Mouse (Mus musculus) macrophage (primary cell): ENCODE results near the gene Zbp1. TPM values are rescaled to one million over a fixed set of nuclear protein-coding genes. Genes with fewer than 3 reads are reported as not detected.

ENCODE experiments used
- H3K27ac ChIP-seq: fragments of 350-480 bp; formaldehyde crosslinking; 2 replicates; pipeline ENCODE4 v1.9.0; 2021
- H3K36me3 ChIP-seq: fragments of 350-480 bp; formaldehyde crosslinking; 2 replicates; pipeline ENCODE4 v1.9.0; 2021; ENCODE audit errors: inconsistent target
- H3K4me3 ChIP-seq: fragments of 350-480 bp; formaldehyde crosslinking; 2 replicates; pipeline ENCODE4 v1.9.0; 2021; ENCODE audit errors: inconsistent target
- H3K79me2 ChIP-seq: fragments of 350-480 bp; formaldehyde crosslinking; 2 replicates; pipeline ENCODE4 v1.9.0; 2021; ENCODE audit errors: inconsistent target
- WGBS: methylation state at CpG from one replicate; pipeline ENCODE4 v1.1.7; 2026; ENCODE audit warnings: inconsistent platforms; ENCODE audit not compliant: missing documents; 5-methylcytosine and 5-hydroxymethylcytosine counted together
- polyA plus RNA-seq: library from polyadenylated mRNA; stranded (reverse); fragments of 250-400 nt; gene quantifications from 3 replicates; pipeline ENCODE4 v1.2.4, GENCODE M21; 2018; ENCODE audit warnings: inconsistent platforms

The Zbp1 gene
- polyA plus RNA-seq, 1 experiment from 2014 or later: 88.4 TPM

DNA sequence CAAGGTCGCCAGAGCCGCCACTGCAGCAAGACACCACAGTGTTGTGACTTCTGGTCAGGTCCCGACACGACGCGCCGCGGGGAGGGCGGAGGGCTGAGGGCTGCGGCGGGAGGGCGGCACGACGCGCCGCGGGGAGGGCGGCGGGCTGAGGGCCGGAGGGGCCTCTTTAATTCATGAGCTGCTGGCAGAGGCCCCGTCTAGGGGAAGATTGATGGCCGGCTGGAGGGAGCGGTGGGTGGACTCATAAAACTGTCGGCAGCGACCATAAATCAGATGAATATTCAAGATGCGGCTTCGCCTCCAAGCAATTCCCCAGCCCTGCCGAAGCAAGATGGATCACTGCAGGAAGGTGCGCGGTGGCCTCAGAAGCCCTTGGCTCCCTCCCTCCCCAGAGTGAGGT, 47.3 kb downstream of the Zbp1 start:
- no peaks in the 10 kb centered on the region for H3K36me3 ChIP-seq
- no peak overlapping the region for H3K27ac ChIP-seq
- 3% methylated on average over 30 of the region's 30 CpGs for WGBS
- no peak overlapping the region for H3K4me3 ChIP-seq
- H3K79me2 ChIP-seq: no peaks in the 10 kb centered on the region

DNA sequence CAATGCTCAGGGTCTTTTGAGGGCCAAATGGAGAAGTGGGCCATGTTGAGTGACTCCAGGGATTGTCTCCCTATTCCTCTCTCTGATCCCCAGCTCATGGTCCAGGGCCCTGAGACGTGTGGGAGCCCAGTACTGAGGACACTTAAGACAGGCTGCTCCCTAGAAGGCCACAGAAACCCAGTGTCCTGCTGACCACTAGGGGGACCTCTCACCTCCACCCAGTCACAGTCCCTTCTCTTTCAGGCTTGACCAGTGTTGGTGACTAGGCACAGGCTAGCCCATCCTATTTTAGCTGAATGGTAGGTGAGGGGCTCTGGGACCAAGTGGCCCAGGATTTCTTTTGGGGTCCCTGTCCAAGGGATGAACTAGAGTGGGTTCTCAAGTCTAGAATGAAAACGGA, 48.0 kb downstream of the Zbp1 start:
- Histone ChIP-seq H3K36me3 (no peaks in the 10 kb centered on the region), H3K79me2 (no peaks in the 10 kb centered on the region), H3K27ac (no peak overlapping the region), H3K4me3 (no peak overlapping the region)
- 70% methylated on average over 2 of the region's 2 CpGs for WGBS

GRCm38 (mm10) chr2:173170081-173170480, 48.6 kb downstream of the Zbp1 start:
- Histone ChIP-seq H3K36me3 (no peaks in the 10 kb centered on the region), H3K27ac (no peak overlapping the region), H3K79me2 (no peaks in the 10 kb centered on the region), H3K4me3 (no peak overlapping the region)
- WGBS: 90% methylated on average over 2 of the region's 2 CpGs

- H3K4me3 ChIP-seq: no peak overlapping the region
- no peaks in the 10 kb centered on the region for H3K36me3 ChIP-seq
- no peaks in the 10 kb centered on the region for H3K79me2 ChIP-seq
- no peak overlapping the region for H3K27ac ChIP-seq
- 99% methylated on average over 5 of the region's 5 CpGs for WGBS
Measured at GRCm38 (mm10) chr2:173168411-173168851, 50.3 kb downstream of the Zbp1 start.

- H3K79me2 ChIP-seq: no peaks in the 10 kb centered on the region
- H3K36me3 ChIP-seq: no peaks in the 10 kb centered on the region
- no peak overlapping the region for H3K27ac ChIP-seq
- 97% methylated on average over 10 of the region's 10 CpGs for WGBS
- H3K4me3 ChIP-seq: no peak overlapping the region
Measured at GRCm38 (mm10) chr2:173165357-173165756, 53.4 kb downstream of the Zbp1 start.

DNA sequence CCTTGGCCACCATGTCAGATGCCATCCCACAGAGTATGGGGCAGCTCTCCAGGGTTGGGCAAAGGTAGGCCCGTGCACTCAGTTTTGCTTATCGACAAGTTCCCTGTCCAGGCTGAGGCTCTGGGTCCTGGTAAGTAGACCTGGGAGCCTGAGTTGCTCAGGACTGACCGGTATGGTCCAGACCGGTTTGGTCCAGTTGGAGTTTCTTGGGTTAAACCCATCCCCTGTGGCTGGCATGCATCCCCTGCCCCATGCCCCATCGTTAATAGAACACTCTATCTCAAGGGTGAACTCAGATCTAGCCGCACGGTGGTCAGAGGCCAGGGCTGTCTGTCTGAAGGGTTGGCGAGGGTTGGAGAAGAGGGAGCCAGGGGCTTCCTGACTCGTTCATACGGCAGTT, 53.8 kb downstream of the Zbp1 start:
- 84% methylated on average over 10 of the region's 10 CpGs for whole genome bisulfite sequencing
- Histone ChIP-seq H3K4me3 (no peak overlapping the region), H3K36me3 (no peaks in the 10 kb centered on the region)

DNA sequence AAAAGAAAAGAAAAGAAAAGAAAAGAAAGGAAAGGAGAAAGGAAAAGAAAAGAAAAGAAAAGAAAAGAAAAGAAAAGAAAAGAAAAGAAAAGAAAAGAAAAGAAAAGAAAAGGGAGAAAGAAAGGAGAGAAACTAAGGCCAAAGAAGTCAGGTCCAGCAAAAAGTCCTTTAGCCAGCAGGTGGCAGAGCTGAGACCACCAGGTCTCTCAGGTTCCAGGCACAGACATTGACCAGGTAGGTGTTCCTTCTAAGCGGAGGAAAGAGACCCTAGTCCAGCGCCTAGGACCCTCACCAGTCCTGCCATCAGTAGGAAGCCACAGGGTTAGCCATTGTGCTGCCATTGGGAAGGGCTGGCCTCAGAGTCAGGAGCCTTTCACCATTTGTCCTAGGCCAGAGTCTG, 54.4 kb downstream of the Zbp1 start:
- Histone ChIP-seq H3K27ac (no peak overlapping the region), H3K36me3 (no peaks in the 10 kb centered on the region), H3K79me2 (no peaks in the 10 kb centered on the region), H3K4me3 (no peak overlapping the region)
- 28% methylated on average over 2 of the region's 2 CpGs for WGBS

More for the DNA sequence above, 53.8 kb downstream of the Zbp1 start:
- no peak overlapping the region for H3K27ac ChIP-seq
- H3K79me2 ChIP-seq: no peaks in the 10 kb centered on the region

DNA sequence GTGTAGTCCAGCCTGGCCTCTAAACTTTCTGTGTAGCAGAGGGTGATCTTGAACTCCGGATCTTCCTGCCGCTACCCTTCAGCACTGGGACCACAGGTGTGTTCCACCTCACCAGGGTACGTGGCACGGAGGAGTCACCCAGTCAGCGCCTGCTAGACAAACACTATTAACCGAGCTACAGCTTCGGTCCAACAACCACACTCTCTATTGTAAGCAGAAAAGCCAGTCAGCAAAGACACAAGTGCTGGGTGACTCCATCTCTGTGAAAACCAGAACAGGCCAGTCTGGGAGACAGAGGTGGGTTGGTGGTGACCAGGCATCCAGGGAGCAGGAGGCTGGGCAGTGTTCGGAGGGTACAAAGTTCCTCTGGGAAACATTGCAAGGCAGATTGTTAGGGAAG, 55.3 kb downstream of the Zbp1 start:
- H3K4me3 ChIP-seq: no peak overlapping the region
- 99% methylated on average over 8 of the region's 8 CpGs for WGBS

DNA sequence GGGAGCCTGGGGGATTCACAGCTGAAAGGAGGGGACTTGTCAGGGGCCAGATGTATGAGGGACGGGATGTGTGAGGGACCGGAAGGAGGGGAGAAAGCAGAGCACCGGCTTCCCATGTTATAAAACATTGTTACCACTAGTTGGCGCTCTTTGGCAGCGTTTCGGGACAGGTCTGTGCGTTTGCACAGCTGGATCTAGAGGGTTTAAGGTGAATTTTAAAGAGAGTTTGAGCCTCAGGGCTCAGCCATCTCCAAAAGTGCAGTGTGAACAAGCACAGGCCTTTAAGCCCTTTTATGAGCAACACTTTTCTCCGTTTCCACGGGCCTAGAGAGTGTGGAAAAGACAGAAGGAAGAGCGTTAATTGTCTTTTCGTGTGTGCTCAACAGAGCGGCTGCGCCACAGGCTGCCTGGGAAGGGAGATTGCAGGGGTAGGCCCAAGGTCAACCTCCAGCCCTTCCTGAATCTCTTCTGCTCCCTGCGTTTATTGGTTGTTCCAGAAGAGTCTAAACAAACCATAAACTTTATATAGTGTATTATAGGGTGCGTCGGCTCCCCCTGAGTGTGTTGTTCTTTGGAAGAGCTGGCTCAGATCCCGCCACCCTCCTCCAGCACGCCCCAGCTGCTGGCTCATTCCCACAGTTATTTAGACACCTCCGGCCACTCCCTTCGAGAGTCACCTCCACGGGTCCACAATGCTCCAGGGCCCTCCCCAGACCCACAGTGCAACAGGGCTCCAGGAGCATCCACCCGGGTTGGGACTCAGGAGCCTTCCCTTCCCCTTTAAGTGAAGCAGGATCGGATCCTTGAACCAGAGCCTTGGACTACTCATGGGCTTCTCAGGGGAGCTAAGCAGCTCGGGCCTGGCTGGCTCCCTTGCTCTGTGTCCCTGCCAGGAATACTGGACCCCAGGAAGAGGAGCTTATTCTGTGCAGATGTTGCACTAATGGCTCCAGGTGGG, 59.1 kb downstream of the Zbp1 start:
- Histone ChIP-seq H3K79me2 (no peaks in the 10 kb centered on the region), H3K27ac (no peak overlapping the region), H3K36me3 (no peaks in the 10 kb centered on the region), H3K4me3 (no peak overlapping the region)
- 62% methylated on average over 24 of the region's 24 CpGs for WGBS

More for the DNA sequence above, 55.3 kb downstream of the Zbp1 start:
- Histone ChIP-seq H3K36me3 (no peaks in the 10 kb centered on the region), H3K79me2 (no peaks in the 10 kb centered on the region), H3K27ac (no peak overlapping the region)

- no peaks in the 10 kb centered on the region for H3K79me2 ChIP-seq
- H3K27ac ChIP-seq: no peak overlapping the region
- H3K36me3 ChIP-seq: no peaks in the 10 kb centered on the region
- 91% methylated on average over 19 of the region's 19 CpGs for WGBS
- no peak overlapping the region for H3K4me3 ChIP-seq
Measured at GRCm38 (mm10) chr2:173158390-173159055, 60.2 kb downstream of the Zbp1 start.

DNA sequence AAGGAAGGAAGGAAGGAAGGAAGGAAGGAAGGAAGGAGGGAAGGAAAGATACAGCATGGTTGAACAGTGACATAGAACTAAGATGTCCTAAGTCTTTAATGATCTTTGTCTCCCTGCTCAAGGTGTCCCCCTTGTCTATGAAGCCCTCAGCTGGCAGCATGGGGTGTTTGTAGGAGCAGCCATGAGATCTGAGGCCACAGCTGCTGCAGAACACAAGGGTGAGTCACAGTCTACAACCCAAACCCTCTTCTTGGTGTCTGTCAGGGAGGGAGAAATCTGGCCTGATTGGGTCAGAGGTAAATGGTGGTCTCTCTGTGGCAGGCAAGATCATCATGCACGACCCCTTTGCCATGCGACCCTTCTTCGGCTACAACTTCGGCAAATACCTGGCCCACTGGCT, 60.9 kb downstream of the Zbp1 start:
- H3K4me3 ChIP-seq: no peak overlapping the region
- WGBS: 92% methylated on average over 4 of the region's 4 CpGs
- H3K27ac ChIP-seq: no peak overlapping the region
- H3K36me3 ChIP-seq: no peaks in the 10 kb centered on the region
- no peaks in the 10 kb centered on the region for H3K79me2 ChIP-seq

- Histone ChIP-seq H3K4me3 (no peak overlapping the region), H3K79me2 (no peaks in the 10 kb centered on the region), H3K27ac (no peak overlapping the region), H3K36me3 (no peaks in the 10 kb centered on the region)
- WGBS: 69% methylated on average over 4 of the region's 4 CpGs
Measured at GRCm38 (mm10) chr2:173157376-173157775, 61.3 kb downstream of the Zbp1 start.

DNA sequence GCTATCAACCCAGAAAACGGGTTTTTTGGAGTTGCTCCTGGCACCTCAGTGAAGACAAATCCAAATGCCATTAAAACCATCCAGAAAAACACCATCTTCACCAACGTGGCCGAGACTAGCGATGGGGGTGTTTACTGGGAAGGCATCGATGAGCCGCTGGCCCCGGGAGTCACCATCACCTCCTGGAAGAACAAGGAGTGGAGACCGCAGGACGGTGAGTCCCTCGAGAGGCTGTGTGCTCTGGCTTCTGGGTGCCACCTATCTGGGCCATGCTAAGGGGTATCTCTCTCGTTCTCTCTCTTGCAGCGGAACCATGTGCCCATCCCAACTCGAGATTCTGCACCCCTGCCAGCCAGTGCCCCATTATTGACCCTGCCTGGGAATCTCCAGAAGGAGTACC, 61.8 kb downstream of the Zbp1 start:
- H3K36me3 ChIP-seq: no peaks in the 10 kb centered on the region
- H3K79me2 ChIP-seq: no peaks in the 10 kb centered on the region
- WGBS: 86% methylated on average over 13 of the region's 13 CpGs
- no peak overlapping the region for H3K27ac ChIP-seq
- no peak overlapping the region for H3K4me3 ChIP-seq
